Comparison of ENCODE assay signal across 10 mouse cellular contexts in genomic region chr11:107018606-107019005, GRCm38 (mm10). TPM values are rescaled to one million over a fixed set of nuclear protein-coding genes. Genes with fewer than 3 reads are reported as not detected.
A peak's percentile ranks its signal among the peaks of the same experiment; 100 is the strongest.
DNase-seq lines count a peak whose midpoint lies in the region; ATAC-seq and TF ChIP-seq lines count a peak whose summit lies in the region.
"Had no signal": no experiment of that assay in that cellular context is flagged by ENCODE, and none has a peak within 500 bp of the region (broad histone marks: within the 10 kb centered on the region; RNA-seq: fewer than 3 reads in every experiment).

No protein-coding gene starts in this region.

- H3K4me2 ChIP-seq in neural tube, embryonic 11.5 days (ENCODE audit: low read depth) = no peak overlapping the region
- H3K4me2 ChIP-seq in kidney, embryonic 15.5 days = no peak overlapping the region

- no peak overlapping the region for H3K4me3 ChIP-seq in gastrocnemius, adult 2 months
- H3K4me3 ChIP-seq in neural tube, embryonic 11.5 days (ENCODE audit: low read depth, low read length) = no peak overlapping the region
- H3K4me3 ChIP-seq in embryonic fibroblast, embryonic 13.5 days (ENCODE audit: insufficient read depth, low read length) = no peak overlapping the region
- no peak overlapping the region; the same call in 1 of the 2 replicates for H3K4me3 ChIP-seq in testis, adult 2 months (ENCODE audit: control insufficient read depth, low read depth, low read length)
- no peak overlapping the region for H3K4me3 ChIP-seq in kidney, embryonic 15.5 days (replicated peaks)
- H3K4me3 ChIP-seq: erythroblast, embryonic 14.5 days had no signal

- TF ChIP-seq POLR2A in embryonic fibroblast, embryonic 13.5 days (IDR thresholded peaks at IDR 0.05; ENCODE audit: low read depth, low read length) = no peak
- TF ChIP-seq POLR2A in testis, adult 2 months (IDR thresholded peaks at IDR 0.05; ENCODE audit: control insufficient read depth, low read depth, low read length) = no peak

- intact Hi-C loops in gastrocnemius, adult 2 months (cut with DNase I) = no loop called here

- no peaks in the 10 kb centered on the region for H3K9me3 ChIP-seq in neural tube, embryonic 11.5 days (ENCODE audit: control insufficient read depth, low read length)
- no peaks in the 10 kb centered on the region for H3K9me3 ChIP-seq in kidney, embryonic 15.5 days (replicated peaks)

- no peaks in the 10 kb centered on the region for H3K27me3 ChIP-seq in neural tube, embryonic 11.5 days (ENCODE audit: control insufficient read depth, insufficient read depth, low read length)
- H3K27me3 ChIP-seq in testis, adult 2 months (ENCODE audit: control insufficient read depth, insufficient read depth, low read length) = no peaks in the 10 kb centered on the region
- no peaks in the 10 kb centered on the region for H3K27me3 ChIP-seq in kidney, embryonic 15.5 days
- H3K27me3 ChIP-seq: Patski had no signal

- no peaks in the 10 kb centered on the region for H3K36me3 ChIP-seq in neural tube, embryonic 11.5 days (ENCODE audit: control insufficient read depth, insufficient read depth, low read length)
- H3K36me3 ChIP-seq in testis, adult 2 months (ENCODE audit: control insufficient read depth, insufficient read depth, low read length) = no peaks in the 10 kb centered on the region
- H3K36me3 ChIP-seq in kidney, embryonic 15.5 days = no peaks in the 10 kb centered on the region

- peak; percentile 47 for TF ChIP-seq CTCF in gastrocnemius, adult 2 months (IDR thresholded peaks at IDR 0.05)
- TF ChIP-seq CTCF in embryonic fibroblast, embryonic 13.5 days (IDR thresholded peaks at IDR 0.05; ENCODE audit: borderline replicate concordance, insufficient read depth, low read length) = peak; percentile 59; the same call in 1 of the 2 replicates
- TF ChIP-seq CTCF in testis, adult 2 months (IDR thresholded peaks at IDR 0.05; ENCODE audit: control insufficient read depth, insufficient read depth, insufficient replicate concordance, low read depth, low read length) = peak; percentile 98

- no peaks in the 10 kb centered on the region for H3K4me1 ChIP-seq in neural tube, embryonic 11.5 days (ENCODE audit: control insufficient read depth, insufficient read depth, low read length)
- no peaks in the 10 kb centered on the region for H3K4me1 ChIP-seq in embryonic fibroblast, embryonic 13.5 days (ENCODE audit: control insufficient read depth, insufficient read depth, low read length)
- H3K4me1 ChIP-seq in testis, adult 2 months (ENCODE audit: control insufficient read depth, insufficient read depth, low read length) = peaks cover 7% of the 10 kb centered on the region
- 0 out of 2 replicates have a peak, but pooled peaks cover 3% of the 10 kb centered on the region for H3K4me1 ChIP-seq in kidney, embryonic 15.5 days

- ATAC-seq in neural tube, embryonic 11.5 days (ENCODE audit: insufficient read depth, low FRiP score, low TSS enrichment) = no peak
- no peak for ATAC-seq in kidney, embryonic 15.5 days (replicated peaks; ENCODE audit: low FRiP score)
- ATAC-seq: Patski had no signal

- no peak for DNase-seq in gastrocnemius, adult 2 months
- DNase-seq in gastrocnemius, postnatal 4 days (ENCODE audit: low spot score in 2 of 2) = no peak
- DNase-seq in neural tube, embryonic 11.5 days (ENCODE audit: low spot score) = peak; percentile 35
- no peak for DNase-seq in neural tube, embryonic 10.5 days (ENCODE audit: extremely low spot score, low spot score)
- DNase-seq in frontal cortex, postnatal 36 days (ENCODE audit: low spot score in 2 of 2) = no peak

- 32% methylated on average over 8 of the region's 8 CpGs for WGBS in neural tube, embryonic 11.5 days
- 38% methylated on average over 8 of the region's 8 CpGs for WGBS in kidney, embryonic 15.5 days

- no peak overlapping the region for H3K27ac ChIP-seq in gastrocnemius, adult 2 months
- H3K27ac ChIP-seq in neural tube, embryonic 11.5 days (ENCODE audit: low read depth, low read length) = no peak overlapping the region
- no peak overlapping the region for H3K27ac ChIP-seq in embryonic fibroblast, embryonic 13.5 days (ENCODE audit: insufficient read depth, low read length)
- no peak overlapping the region for H3K27ac ChIP-seq in testis, adult 2 months (ENCODE audit: control insufficient read depth, insufficient read depth, low read depth, low read length)
- no peak overlapping the region for H3K27ac ChIP-seq in kidney, embryonic 15.5 days

- no peak overlapping the region for H3K9ac ChIP-seq in neural tube, embryonic 11.5 days (ENCODE audit: low read length)
- no peak overlapping the region for H3K9ac ChIP-seq in kidney, embryonic 15.5 days

RNA-seq across cellular contexts. Expression of gene 1810010H24Rik, which starts 6.9 kb away (rescaled TPM):
- 1 to 10 TPM in 1 of 2 experiments, under 1 TPM in 1; 0.86 to 1.3 TPM for total RNA-seq in gastrocnemius, adult 2 months (2021)
- 1 to 10 TPM; 3.2 to 4.5 TPM for total RNA-seq in gastrocnemius, postnatal 4 days (2021)
- polyA plus RNA-seq in neural tube, embryonic 11.5 days (2014; fragmentation: Nextera tagmentation; extraction: Ambion mirVana) = 3.5 and 4.5 TPM in 2 replicates
- 0.60 and 1.4 TPM in 2 replicates for polyA plus RNA-seq in embryonic fibroblast, embryonic 13.5 days (2011; ENCODE audit: insufficient read length, low read depth, missing spikeins)
- 0.62 and 0.78 TPM in 2 replicates for polyA plus RNA-seq in testis, adult 2 months (2012; rRNA removed)
- polyA plus RNA-seq in kidney, embryonic 15.5 days (2015; fragmentation: Nextera tagmentation; extraction: Ambion mirVana) = 1.7 and 2.1 TPM in 2 replicates
- polyA plus RNA-seq: erythroblast, embryonic 14.5 days had no signal

RNA-seq across cellular contexts. Expression of gene Kpna2, which starts 19.3 kb away (rescaled TPM):
- total RNA-seq in gastrocnemius, adult 2 months (2021) = 10 to 100 TPM; 13.2 to 16.2 TPM
- 10 to 100 TPM; 42.4 to 47.1 TPM for total RNA-seq in gastrocnemius, postnatal 4 days (2021)
- 632 and 636 TPM in 2 replicates for polyA plus RNA-seq in neural tube, embryonic 11.5 days (2014; fragmentation: Nextera tagmentation; extraction: Ambion mirVana)
- polyA plus RNA-seq in embryonic fibroblast, embryonic 13.5 days (2011; ENCODE audit: insufficient read length, low read depth, missing spikeins) = 215 and 225 TPM in 2 replicates
- 36.5 and 150 TPM in 2 replicates for polyA plus RNA-seq in testis, adult 2 months (2012; rRNA removed)
- polyA plus RNA-seq in kidney, embryonic 15.5 days (2015; fragmentation: Nextera tagmentation; extraction: Ambion mirVana) = 407 and 415 TPM in 2 replicates

Comparison
In these comparisons a context has a peak if more than half of its experiments do, and no peak if none do; other contexts are left out.
1. CTCF ChIP-seq: peak in every context shown above with its lines; median percentile 98 in testis, adult 2 months; 59 in embryonic fibroblast, embryonic 13.5 days; 47 in gastrocnemius, adult 2 months.